Mouse (Mus musculus) forebrain, postnatal 0 days (tissue): Measurements from ENCODE around the gene Trpt1. TPM values are rescaled to one million over a fixed set of nuclear protein-coding genes. Genes with fewer than 3 reads are reported as not detected.

Source experiments
- ATAC-seq: fragments of 200-750 bp; cut with Nextera tagmentation; 2 replicates; pipeline ENCODE4 v1.8.0; 2017; ENCODE audit warnings: mild to moderate bottlenecking, moderate library complexity
- DNase-seq: peaks from one replicate; pipeline ENCODE4 v3.0.0-alpha.2; 2015
- H3K27ac ChIP-seq: fragments of 300-500 bp; sonication (generic); 2 replicates; pipeline ENCODE4 v1.5.1; 2014; ENCODE audit warnings: low read depth, mild to moderate bottlenecking, antibody characterized with exemption, low read length, moderate library complexity, mixed read lengths
- H3K27me3 ChIP-seq: fragments of 300-500 bp; sonication (generic); 2 replicates; pipeline ENCODE4 v1.6.1; 2014; ENCODE audit warnings: mild to moderate bottlenecking, low read length, mixed read lengths; ENCODE audit not compliant: insufficient read depth
- H3K36me3 ChIP-seq: fragments of 300-500 bp; sonication (generic); 2 replicates; pipeline ENCODE4 v1.6.1; 2014; ENCODE audit warnings: mild to moderate bottlenecking, moderate library complexity; ENCODE audit not compliant: insufficient read depth
- H3K4me1 ChIP-seq: fragments of 300-500 bp; sonication (generic); 2 replicates; pipeline ENCODE4 v1.6.1; 2014; ENCODE audit warnings: antibody characterized with exemption; ENCODE audit not compliant: insufficient read depth
- H3K4me2 ChIP-seq: fragments of 300-500 bp; sonication (generic); 2 replicates; pipeline ENCODE4 v1.6.1; 2014; ENCODE audit warnings: low read depth, mild to moderate bottlenecking, moderate library complexity
- H3K4me3 ChIP-seq: fragments of 300-500 bp; sonication (generic); 2 replicates; pipeline ENCODE4 v1.5.1; 2014; ENCODE audit warnings: low read depth, low read length, mixed read lengths
- H3K9ac ChIP-seq: fragments of 300-500 bp; sonication (generic); 2 replicates; pipeline ENCODE4 v1.6.1; 2014; ENCODE audit warnings: mild to moderate bottlenecking
- H3K9me3 ChIP-seq: fragments of 300-500 bp; sonication (generic); 2 replicates; pipeline ENCODE4 v1.6.1; 2016; ENCODE audit warnings: low read length
- CTCF ChIP-seq: sonication (generic); IDR thresholded peaks from 2 replicates; pipeline ENCODE4 v1.5.1; 2016; ENCODE audit warnings: antibody characterized with exemption, control low read depth, low read depth
- WGBS: fragments of 180-500 bp; shearing (Covaris S2); extraction: QIAGEN DNeasy Blood & Tissue Kit; methylation state at CpG from one replicate; pipeline ENCODE4 v1.1.7; 2014; 5-methylcytosine and 5-hydroxymethylcytosine counted together
- polyA plus RNA-seq: library from polyadenylated mRNA; unstranded; fragments of >200 nt; fragmentation: Nextera tagmentation; extraction: Ambion mirVana; gene quantifications from 2 replicates; pipeline ENCODE4 v1.2.1, GENCODE M21; 2015
- total RNA-seq: library from RNA; depleted of rRNA; stranded (reverse); fragments of >200 nt; gene quantifications from 2 replicates; pipeline ENCODE4 v1.2.3, GENCODE M21; 2014

Trpt1 gene
- total and polyA plus RNA-seq, 2 experiments from 2014 or later = 16.2 to 18.2 TPM

DNA sequence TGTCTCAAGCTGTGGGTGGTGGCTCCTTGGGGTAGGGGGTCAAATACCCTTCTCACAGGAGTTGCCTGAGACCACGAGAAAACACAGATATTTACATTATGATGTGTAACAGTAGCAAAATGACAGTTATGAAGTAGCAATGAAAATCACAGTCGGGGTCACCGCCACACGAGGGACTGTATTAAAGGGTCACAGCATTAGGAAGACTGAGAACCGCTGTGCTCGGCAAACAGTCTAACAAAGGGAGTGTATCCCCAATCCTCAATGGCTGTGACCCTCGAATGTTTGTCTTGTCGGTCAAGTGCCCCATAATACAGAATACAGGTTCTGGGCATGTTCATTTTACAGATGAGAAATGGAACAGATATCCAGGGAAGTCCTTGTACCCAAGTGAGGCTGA is 1.9 kb upstream of the Trpt1 start:
- ATAC-seq = no peak
- H3K9ac ChIP-seq = no peak overlapping the region
- H3K4me1 ChIP-seq = peaks cover 18% of the 10 kb centered on the region
- H3K27me3 ChIP-seq = no peaks in the 10 kb centered on the region
- TF ChIP-seq CTCF = no peak
- H3K27ac ChIP-seq = no peak overlapping the region
- WGBS = 88% methylated on average over 8 of the region's 8 CpGs
- DNase-seq = no peak
- H3K9me3 ChIP-seq = no peaks in the 10 kb centered on the region
- no peak overlapping the region for H3K4me2 ChIP-seq
- peaks cover 8% of the 10 kb centered on the region; the same call in 1 of the 2 replicates for H3K36me3 ChIP-seq
- H3K4me3 ChIP-seq = no peak overlapping the region

DNA sequence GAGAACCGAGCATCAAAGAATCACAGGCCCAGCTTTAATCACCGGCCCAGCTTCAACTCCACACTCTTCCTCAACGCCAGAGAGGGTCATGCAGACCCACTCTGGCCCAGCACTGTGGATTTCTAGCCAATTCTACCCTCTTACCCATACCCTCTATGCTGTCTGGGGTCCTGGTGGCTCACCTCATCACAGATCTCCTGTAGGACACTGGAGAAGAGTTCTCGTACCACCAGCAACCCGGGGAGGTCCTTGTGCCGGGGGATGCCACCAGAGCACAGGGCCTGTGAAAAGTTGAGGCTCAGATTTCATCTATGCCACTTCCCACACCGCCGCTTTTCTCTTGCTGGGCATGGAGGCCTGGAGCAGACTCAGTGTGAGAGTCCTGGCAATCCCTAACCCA is 1.4 kb upstream of the Trpt1 start:
- H3K27ac ChIP-seq = no peak overlapping the region
- peaks cover 18% of the 10 kb centered on the region for H3K4me1 ChIP-seq
- H3K4me3 ChIP-seq = no peak overlapping the region
- no peaks in the 10 kb centered on the region for H3K27me3 ChIP-seq
- no peaks in the 10 kb centered on the region for H3K9me3 ChIP-seq
- H3K36me3 ChIP-seq = peaks cover 13% of the 10 kb centered on the region; the same call in 1 of the 2 replicates
- ATAC-seq = no peak
- TF ChIP-seq CTCF = no peak
- no peak overlapping the region for H3K9ac ChIP-seq
- H3K4me2 ChIP-seq = no peak overlapping the region
- WGBS = 87% methylated on average over 8 of the region's 8 CpGs
- no peak for DNase-seq

DNA sequence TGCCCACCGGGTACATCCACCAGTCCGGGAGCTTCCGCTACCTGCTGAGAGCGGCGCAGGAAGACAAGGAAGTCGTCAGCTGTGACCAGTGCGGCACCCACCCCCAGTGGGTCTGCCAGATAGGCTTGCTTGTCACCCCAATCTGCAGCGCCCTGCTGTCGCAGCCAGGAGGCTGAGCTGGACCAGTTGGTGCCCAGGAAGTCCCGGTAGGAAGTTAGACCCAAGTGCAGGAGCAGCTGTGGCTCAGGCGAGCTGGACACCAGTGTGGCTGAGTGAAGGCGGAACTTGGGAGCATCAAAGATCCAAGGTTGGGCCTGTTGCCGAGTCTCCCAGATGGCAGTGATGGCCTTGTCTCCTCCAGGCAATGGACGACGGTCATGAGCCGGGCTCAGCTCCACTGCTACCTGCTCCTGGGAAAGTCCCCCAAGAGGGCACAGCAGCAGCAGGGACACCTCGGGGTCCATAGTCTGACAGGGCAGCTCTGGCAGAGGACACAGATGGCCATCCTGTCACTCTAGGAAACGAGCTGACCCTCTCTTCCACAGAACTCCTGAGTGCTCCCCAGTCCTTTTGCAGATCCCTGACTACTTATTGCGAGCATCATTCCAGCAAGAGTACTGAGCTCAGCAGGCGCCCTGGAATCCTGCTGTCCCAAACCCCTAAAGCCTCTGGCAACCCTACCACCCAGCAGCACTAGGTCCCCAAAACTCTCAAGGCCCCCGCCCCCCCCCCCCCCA is 508 bp upstream of the Trpt1 start:
- no peak for TF ChIP-seq CTCF
- DNase-seq = no peak
- peak overlapping the region; percentile 53 for H3K9ac ChIP-seq
- 49% methylated on average over 21 of the region's 21 CpGs for WGBS
- peaks cover 18% of the 10 kb centered on the region for H3K4me1 ChIP-seq
- H3K36me3 ChIP-seq = peaks cover 19% of the 10 kb centered on the region; the same call in 1 of the 2 replicates
- H3K27ac ChIP-seq = no peak overlapping the region
- no peak for ATAC-seq
- no peaks in the 10 kb centered on the region for H3K9me3 ChIP-seq
- peak overlapping the region; percentile 70 for H3K4me2 ChIP-seq
- H3K4me3 ChIP-seq = peak overlapping the region; percentile 54
- no peaks in the 10 kb centered on the region for H3K27me3 ChIP-seq

DNA sequence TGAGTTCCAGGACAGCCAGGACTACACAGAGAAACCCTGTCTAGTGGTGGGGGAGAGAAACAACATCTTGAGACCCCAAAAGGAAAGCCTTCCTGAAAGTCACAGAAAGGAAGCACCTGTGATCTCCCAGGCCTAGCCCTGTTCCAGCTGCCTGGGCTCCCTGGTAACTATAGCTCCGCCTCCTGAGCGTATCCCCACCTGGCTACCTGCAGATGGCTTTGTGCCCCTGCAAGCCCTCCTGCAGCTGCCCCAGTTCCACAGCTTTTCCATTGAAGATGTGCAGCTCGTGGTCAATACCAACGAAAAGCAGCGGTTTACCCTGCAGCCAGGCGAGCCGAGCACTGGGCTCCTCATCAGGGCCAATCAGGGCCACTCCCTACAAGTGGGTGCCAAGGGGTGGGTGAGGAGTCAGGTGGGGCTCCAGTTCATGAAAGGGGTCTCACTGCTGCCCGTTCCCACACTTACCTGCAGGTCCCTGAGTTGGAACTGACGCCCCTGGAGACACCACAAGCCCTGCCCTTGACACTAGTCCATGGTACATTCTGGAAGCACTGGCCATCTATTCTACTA is 1.9 kb downstream of the Trpt1 start:
- Histone ChIP-seq H3K4me1 (peaks cover 17% of the 10 kb centered on the region), H3K36me3 (peaks cover 19% of the 10 kb centered on the region; the same call in 1 of the 2 replicates)

DNA sequence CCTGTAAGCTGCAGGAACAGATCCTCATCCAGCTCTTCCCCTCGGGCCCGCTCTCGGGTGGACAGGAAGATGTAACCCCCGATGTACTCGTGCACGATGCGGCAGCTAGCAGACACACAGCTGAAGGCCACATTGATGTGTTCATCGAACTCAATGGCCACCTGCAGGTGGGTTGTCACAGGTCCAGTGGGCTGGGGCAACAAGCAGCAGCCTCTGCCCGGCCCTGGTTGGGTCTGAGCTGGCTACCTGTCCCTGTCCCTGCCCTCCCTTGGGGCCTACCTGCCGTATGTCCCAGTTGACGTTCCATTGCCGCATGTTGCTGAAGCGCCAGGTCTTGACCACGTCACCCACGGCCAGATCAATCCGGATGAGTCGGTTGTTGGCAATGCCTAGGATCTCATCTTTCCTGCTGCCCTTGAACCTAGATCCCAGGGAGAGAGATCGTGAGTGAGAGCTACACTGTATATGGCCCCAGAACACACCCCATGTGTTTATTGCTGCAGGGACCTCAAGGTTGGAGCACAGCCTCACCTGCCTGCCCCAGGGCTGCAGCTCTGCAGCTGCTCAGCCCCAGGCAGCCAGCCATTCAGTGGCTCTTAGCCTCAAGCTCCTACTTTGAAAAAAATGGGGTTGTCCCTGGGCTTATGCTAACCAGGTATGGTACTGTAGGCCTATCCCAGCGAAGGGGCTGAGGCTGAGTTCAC is 3.6 kb downstream of the Trpt1 start:
- H3K9ac ChIP-seq = no peak overlapping the region
- no peaks in the 10 kb centered on the region for H3K9me3 ChIP-seq
- H3K36me3 ChIP-seq = peaks cover 19% of the 10 kb centered on the region; the same call in 1 of the 2 replicates
- no peak for DNase-seq
- no peak overlapping the region for H3K27ac ChIP-seq
- no peaks in the 10 kb centered on the region for H3K27me3 ChIP-seq
- 93% methylated on average over 19 of the region's 19 CpGs for WGBS
- TF ChIP-seq CTCF = no peak
- H3K4me3 ChIP-seq = no peak overlapping the region
- peaks cover 14% of the 10 kb centered on the region for H3K4me1 ChIP-seq
- ATAC-seq = no peak
- no peak overlapping the region for H3K4me2 ChIP-seq

More for the DNA sequence above, 1.9 kb downstream of the Trpt1 start:
- H3K4me3 ChIP-seq = no peak overlapping the region
- no peaks in the 10 kb centered on the region for H3K9me3 ChIP-seq
- no peak overlapping the region for H3K27ac ChIP-seq
- 89% methylated on average over 9 of the region's 9 CpGs for WGBS
- no peak for TF ChIP-seq CTCF
- H3K27me3 ChIP-seq = no peaks in the 10 kb centered on the region
- H3K4me2 ChIP-seq = no peak overlapping the region
- DNase-seq = no peak
- H3K9ac ChIP-seq = no peak overlapping the region
- ATAC-seq = no peak

DNA sequence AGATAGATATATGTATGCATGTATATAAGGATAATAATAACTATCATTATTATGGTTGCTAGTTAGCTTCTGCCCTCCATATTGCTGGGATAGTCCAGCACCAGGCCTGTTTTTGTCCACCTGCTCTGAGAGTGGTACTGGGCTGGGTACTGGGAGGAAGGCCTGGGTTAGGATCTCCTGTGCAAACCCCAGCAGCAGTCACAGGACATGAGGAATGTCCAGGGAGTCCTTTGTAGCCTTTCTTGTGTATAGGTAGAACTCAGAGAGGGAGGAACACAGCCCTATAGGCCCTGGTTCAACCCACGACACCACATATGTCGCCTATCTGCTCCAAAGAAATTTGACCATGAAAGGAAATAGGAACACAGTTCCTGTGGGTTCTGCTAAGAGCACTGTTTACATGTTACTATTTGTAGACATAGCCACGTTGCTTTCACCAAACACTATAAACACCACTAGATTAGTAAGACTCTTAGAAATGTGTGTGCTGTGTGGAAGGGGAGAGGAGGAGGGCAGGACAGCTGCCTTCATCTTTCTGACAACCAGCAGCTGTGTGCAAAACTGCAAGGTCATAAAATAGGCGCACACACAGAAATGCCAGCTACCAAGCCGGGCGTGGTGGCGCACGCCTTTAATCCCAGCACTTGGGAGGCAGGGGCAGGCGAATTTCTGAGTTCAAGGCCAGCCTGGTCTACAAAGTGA is 11.1 kb downstream of the Trpt1 start:
- no peak overlapping the region for H3K4me3 ChIP-seq
- no peak for ATAC-seq
- DNase-seq = no peak
- TF ChIP-seq CTCF = no peak
- no peaks in the 10 kb centered on the region for H3K27me3 ChIP-seq
- WGBS = 87% methylated on average over 8 of the region's 9 CpGs
- no peak overlapping the region for H3K4me2 ChIP-seq
- H3K9ac ChIP-seq = no peak overlapping the region
- H3K27ac ChIP-seq = no peak overlapping the region; the same call in 1 of the 2 replicates
- H3K9me3 ChIP-seq = no peaks in the 10 kb centered on the region
- H3K36me3 ChIP-seq = no peaks in the 10 kb centered on the region
- no peaks in the 10 kb centered on the region for H3K4me1 ChIP-seq
